ENCODE assay signal across 15 mouse cellular contexts in the genomic region with DNA sequence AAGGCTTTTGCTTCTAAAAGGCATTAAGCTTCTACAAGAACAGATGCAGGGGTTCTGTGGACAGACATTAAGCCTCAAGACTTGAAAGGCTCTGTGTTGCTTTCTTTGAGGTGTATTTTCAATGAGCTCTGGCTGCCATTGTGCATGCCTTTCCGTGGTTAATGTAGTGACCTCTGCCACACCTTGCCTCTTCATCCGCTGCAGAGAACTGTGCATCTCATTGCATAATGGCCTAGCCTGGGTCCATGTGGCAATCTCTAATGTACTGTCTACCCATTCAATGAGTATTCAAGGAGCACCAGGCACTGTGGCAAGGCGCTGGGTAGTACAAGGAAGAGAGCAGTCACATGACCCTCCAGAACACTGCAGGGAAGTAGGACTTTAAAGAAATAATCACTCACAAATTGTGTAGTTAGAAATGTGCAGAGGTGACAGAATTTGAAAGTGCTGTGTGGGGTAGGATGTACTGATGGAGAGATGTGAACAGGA.
DNase-seq lines count a peak whose midpoint lies in the region; ATAC-seq and TF ChIP-seq lines count a peak whose summit lies in the region.
"Had no signal": no experiment of that assay in that cellular context is flagged by ENCODE, and none has a peak within 500 bp of the region (broad histone marks: within the 10 kb centered on the region; RNA-seq: fewer than 3 reads in every experiment).

No protein-coding gene starts in this region.

- no peak overlapping the region for H3K27ac ChIP-seq in liver, postnatal 0 days (ENCODE audit: low read depth)
- H3K27ac ChIP-seq in liver, embryonic 11.5 days (ENCODE audit: low read depth, low read length): no peak overlapping the region
- H3K27ac ChIP-seq in forebrain, embryonic 16.5 days (ENCODE audit: low read length): peak overlapping the region; percentile 89
- peak overlapping the region; percentile 72 for H3K27ac ChIP-seq in midbrain, embryonic 12.5 days (replicated peaks)
- H3K27ac ChIP-seq: embryonic facial prominence, embryonic 15.5 days; heart, embryonic 10.5 days; limb, embryonic 15.5 days had no signal

- no peak for DNase-seq in liver, postnatal 0 days
- DNase-seq in liver, embryonic 11.5 days (ENCODE audit: low spot score): no peak
- no peak for DNase-seq in cerebellum, postnatal 36 days
- DNase-seq in MN1 (ENCODE audit: low spot score): no peak
- DNase-seq in kidney, adult 8-10 months: no peak
- DNase-seq: adrenal gland, adult 2 months; thymus, adult 18-20 months had no signal

- H3K36me3 ChIP-seq in liver, postnatal 0 days (replicated peaks; ENCODE audit: insufficient read depth, low read length): no peaks in the 10 kb centered on the region
- H3K36me3 ChIP-seq in liver, embryonic 11.5 days (ENCODE audit: control insufficient read depth, insufficient read depth, low read length): no peaks in the 10 kb centered on the region
- no peaks in the 10 kb centered on the region for H3K36me3 ChIP-seq in forebrain, embryonic 16.5 days (ENCODE audit: control insufficient read depth, insufficient read depth)
- H3K36me3 ChIP-seq in midbrain, embryonic 12.5 days: no peaks in the 10 kb centered on the region
- H3K36me3 ChIP-seq: embryonic facial prominence, embryonic 15.5 days; heart, embryonic 10.5 days; limb, embryonic 15.5 days; neural tube, embryonic 15.5 days had no signal

- TF ChIP-seq CTCF in liver, postnatal 0 days (IDR thresholded peaks at IDR 0.05; ENCODE audit: low read depth): no peak

- ATAC-seq in liver, postnatal 0 days: peak; percentile 51; the same call in 1 of the 2 replicates
- ATAC-seq in liver, embryonic 11.5 days (replicated peaks; ENCODE audit: low FRiP score): no peak
- ATAC-seq in common myeloid progenitor, adult 5-6 weeks (replicated peaks; ENCODE audit: low read depth, poor library complexity, severe bottlenecking): peak; percentile 43
- peak; percentile 30; the same call in 1 of the 2 replicates for ATAC-seq in forebrain, embryonic 16.5 days
- ATAC-seq in midbrain, embryonic 12.5 days (ENCODE audit: low FRiP score, low read depth): peak; percentile 30; the same call in 1 of the 2 replicates
- ATAC-seq: Patski had no signal

- no peak overlapping the region for H3K4me2 ChIP-seq in liver, postnatal 0 days (ENCODE audit: low read depth, low read length)
- no peak overlapping the region for H3K4me2 ChIP-seq in liver, embryonic 11.5 days
- H3K4me2 ChIP-seq in forebrain, embryonic 16.5 days (ENCODE audit: low read length): no peak overlapping the region
- no peak overlapping the region for H3K4me2 ChIP-seq in midbrain, embryonic 12.5 days (replicated peaks)
- H3K4me2 ChIP-seq: embryonic facial prominence, embryonic 15.5 days; limb, embryonic 15.5 days; neural tube, embryonic 15.5 days had no signal

- H3K4me3 ChIP-seq in liver, postnatal 0 days (ENCODE audit: low read depth, low read length): no peak overlapping the region
- no peak overlapping the region for H3K4me3 ChIP-seq in liver, embryonic 11.5 days (ENCODE audit: low read depth, low read length)
- no peak overlapping the region for H3K4me3 ChIP-seq in forebrain, embryonic 16.5 days (replicated peaks; ENCODE audit: low read length)
- no peak overlapping the region for H3K4me3 ChIP-seq in midbrain, embryonic 12.5 days
- H3K4me3 ChIP-seq: embryonic facial prominence, embryonic 15.5 days; heart, embryonic 10.5 days; limb, embryonic 15.5 days; neural tube, embryonic 15.5 days had no signal

- no peaks in the 10 kb centered on the region for H3K27me3 ChIP-seq in liver, postnatal 0 days (ENCODE audit: insufficient read depth, low read length)
- no peaks in the 10 kb centered on the region for H3K27me3 ChIP-seq in liver, embryonic 11.5 days (replicated peaks; ENCODE audit: control insufficient read depth, insufficient read depth, low read length)
- no peaks in the 10 kb centered on the region for H3K27me3 ChIP-seq in forebrain, embryonic 16.5 days (replicated peaks; ENCODE audit: control insufficient read depth, insufficient read depth, low read length)
- H3K27me3 ChIP-seq in midbrain, embryonic 12.5 days: no peaks in the 10 kb centered on the region; the same call in 1 of the 2 replicates
- H3K27me3 ChIP-seq: embryonic facial prominence, embryonic 15.5 days; limb, embryonic 15.5 days; neural tube, embryonic 15.5 days; Patski had no signal

- TF ChIP-seq EP300 in liver, postnatal 0 days (IDR thresholded peaks at IDR 0.05; ENCODE audit: low read depth): no peak

- peaks cover 5% of the 10 kb centered on the region; the same call in 1 of the 2 replicates for H3K4me1 ChIP-seq in liver, postnatal 0 days (ENCODE audit: insufficient read depth)
- peaks cover 17% of the 10 kb centered on the region; the same call in 1 of the 2 replicates for H3K4me1 ChIP-seq in liver, embryonic 11.5 days (replicated peaks; ENCODE audit: control insufficient read depth, insufficient read depth, low read length)
- peaks cover 56% of the 10 kb centered on the region for H3K4me1 ChIP-seq in forebrain, embryonic 16.5 days (replicated peaks; ENCODE audit: control insufficient read depth, insufficient read depth, low read length)
- peaks cover 41% of the 10 kb centered on the region for H3K4me1 ChIP-seq in midbrain, embryonic 12.5 days
- H3K4me1 ChIP-seq: limb, embryonic 15.5 days had no signal

- 45% methylated on average over 3 of the region's 3 CpGs for WGBS in liver, postnatal 0 days (ENCODE audit: insufficient replicate concordance)
- WGBS in liver, embryonic 11.5 days: 64% methylated on average over 3 of the region's 3 CpGs
- WGBS in forebrain, embryonic 16.5 days: 7% methylated on average over 3 of the region's 3 CpGs
- WGBS in midbrain, embryonic 12.5 days: 39% methylated on average over 3 of the region's 3 CpGs

- no peak overlapping the region for H3K9ac ChIP-seq in liver, postnatal 0 days (replicated peaks)
- no peak overlapping the region for H3K9ac ChIP-seq in liver, embryonic 11.5 days (ENCODE audit: low read depth, low read length)
- H3K9ac ChIP-seq in forebrain, embryonic 16.5 days (replicated peaks; ENCODE audit: low read depth, low read length): no peak overlapping the region
- H3K9ac ChIP-seq in midbrain, embryonic 12.5 days (replicated peaks): no peak overlapping the region
- H3K9ac ChIP-seq: embryonic facial prominence, embryonic 15.5 days; limb, embryonic 15.5 days; neural tube, embryonic 15.5 days had no signal

- no peaks in the 10 kb centered on the region for H3K9me3 ChIP-seq in liver, postnatal 0 days (ENCODE audit: low read length)
- no peaks in the 10 kb centered on the region for H3K9me3 ChIP-seq in liver, embryonic 11.5 days (ENCODE audit: control insufficient read depth, low read length)
- no peaks in the 10 kb centered on the region for H3K9me3 ChIP-seq in forebrain, embryonic 16.5 days (ENCODE audit: control insufficient read depth, low read length)
- H3K9me3 ChIP-seq in midbrain, embryonic 12.5 days: no peaks in the 10 kb centered on the region
- H3K9me3 ChIP-seq: embryonic facial prominence, embryonic 15.5 days; heart, embryonic 10.5 days; limb, embryonic 15.5 days; neural tube, embryonic 15.5 days had no signal

Comparison
In these comparisons a context has a peak if more than half of its experiments do, and no peak if none do; other contexts are left out.
1. H3K27ac ChIP-seq: peak in forebrain, embryonic 16.5 days (single experiment) and midbrain, embryonic 12.5 days (single experiment); none in liver, postnatal 0 days (single experiment) and liver, embryonic 11.5 days (single experiment).